Mouse (Mus musculus) brain, embryonic 14.5 days (tissue): ENCODE measurements around the gene Calml3.

Experiments used
- CTCF ChIP-seq: fragments of 200-500 bp; IDR thresholded peaks from 2 replicates; pipeline ENCODE4 v1.5.1; 2012; ENCODE audit warnings: inconsistent platforms, mild to moderate bottlenecking, moderate library complexity, borderline replicate concordance; ENCODE audit not compliant: insufficient read depth, insufficient read length; ENCODE audit errors: extremely low read depth
- POLR2A ChIP-seq: fragments of 200-500 bp; IDR thresholded peaks from 2 replicates; pipeline ENCODE4 v1.6.1; 2012; ENCODE audit warnings: mild to moderate bottlenecking, inconsistent platforms, borderline replicate concordance; ENCODE audit not compliant: poor library complexity, insufficient read depth, insufficient read length, severe bottlenecking; ENCODE audit errors: extremely low read depth

- TF ChIP-seq CTCF, result no peak
- TF ChIP-seq POLR2A, result no peak
These were observed at the start of gene Calml3 for GRCm38 (mm10) chr13:3804186-3804585.
